Mouse (Mus musculus): ENCODE measurements around the gene Fgfr2.

- TF ChIP-seq POU5F1 (IDR thresholded peaks at IDR 0.05; ENCODE audit: borderline replicate concordance, low read length): no peak
- TF ChIP-seq CTCF (conservative IDR thresholded peaks at IDR 0.05; ENCODE audit: low read length): no peak
These were observed 33.4 kb downstream of the Fgfr2 start for GRCm38 (mm10) chr7:133089621-133090260.

All from E14TG2a.4 (cell line).